Mouse (Mus musculus) liver, adult (tissue): ENCODE measurements around the gene Stx8.

Experiments used
- GATA4 ChIP-seq: IDR thresholded peaks from 2 replicates; pipeline ENCODE4 v1.6.1; 2014; ENCODE audit warnings: mild to moderate bottlenecking, low read length; ENCODE audit not compliant: insufficient replicate concordance

Gene Stx8

GRCm38 (mm10) chr11:68228941-68229665 is 263.1 kb downstream of the Stx8 start:
- no peak for TF ChIP-seq GATA4

- TF ChIP-seq GATA4: no peak
Observed at GRCm38 (mm10) chr11:68231558-68231957, 265.6 kb downstream of the Stx8 start.

- TF ChIP-seq GATA4: no peak
Observed at GRCm38 (mm10) chr11:68233469-68233965, 267.5 kb downstream of the Stx8 start.

GRCm38 (mm10) chr11:68239756-68240155 is 273.8 kb downstream of the Stx8 start:
- TF ChIP-seq GATA4: no peak

GRCm38 (mm10) chr11:68244254-68244991 is 278.4 kb downstream of the Stx8 start:
- TF ChIP-seq GATA4: no peak

- no peak for TF ChIP-seq GATA4
Observed at GRCm38 (mm10) chr11:68244992-68245261, 278.9 kb downstream of the Stx8 start.

- no peak for TF ChIP-seq GATA4
Observed at GRCm38 (mm10) chr11:68247897-68248296, 281.9 kb downstream of the Stx8 start.

- no peak for TF ChIP-seq GATA4
Observed at GRCm38 (mm10) chr11:68250106-68250505, 284.1 kb downstream of the Stx8 start.

- TF ChIP-seq GATA4: no peak
Observed at GRCm38 (mm10) chr11:68253531-68253930, 287.5 kb downstream of the Stx8 start.
